Mouse (Mus musculus) thymus, adult 2 months (tissue): Measurements from ENCODE around the gene Fam166a. TPM values are rescaled to one million over a fixed set of nuclear protein-coding genes. Genes with fewer than 3 reads are reported as not detected.
A peak's percentile ranks its signal among the peaks of the same experiment; 100 is the strongest.

Experiments used
- DNase-seq: peaks from one replicate; pipeline ENCODE4 v3.0.0; 2021
- H3K27ac ChIP-seq: fragments of 200-500 bp; 2 replicates; pipeline ENCODE4 v1.5.1; 2012; ENCODE audit warnings: low read length, control low read depth; ENCODE audit not compliant: control insufficient read depth, insufficient read depth
- H3K27me3 ChIP-seq: fragments of 200-500 bp; 2 replicates; pipeline ENCODE4 v1.6.1; 2012; ENCODE audit warnings: mild to moderate bottlenecking, low read length, moderate library complexity, mixed read lengths; ENCODE audit not compliant: control insufficient read depth, insufficient read depth
- H3K36me3 ChIP-seq: fragments of 200-500 bp; 2 replicates; pipeline ENCODE4 v1.6.1; 2012; ENCODE audit warnings: mild to moderate bottlenecking, low read length, moderate library complexity; ENCODE audit not compliant: control insufficient read depth, insufficient read depth
- H3K4me1 ChIP-seq: fragments of 200-500 bp; replicated peaks from 2 replicates; pipeline ENCODE4 v1.6.1; 2012; ENCODE audit warnings: low read length; ENCODE audit not compliant: control insufficient read depth, insufficient read depth
- H3K4me3 ChIP-seq: fragments of 200-500 bp; 2 replicates; pipeline ENCODE4 v1.5.1; 2012; ENCODE audit warnings: mild to moderate bottlenecking, low read length, control low read depth, moderate library complexity; ENCODE audit not compliant: control insufficient read depth, insufficient read depth
- CTCF ChIP-seq: fragments of 200-500 bp; IDR thresholded peaks from 2 replicates; pipeline ENCODE4 v1.5.1; 2012; ENCODE audit warnings: mild to moderate bottlenecking, control low read depth, low read length, moderate library complexity, borderline replicate concordance; ENCODE audit not compliant: control insufficient read depth, poor library complexity, insufficient read depth; ENCODE audit errors: extremely low read depth
- POLR2A ChIP-seq: fragments of 200-500 bp; IDR thresholded peaks from 2 replicates; pipeline ENCODE4 v1.6.1; 2012; ENCODE audit warnings: mild to moderate bottlenecking, low read length, control low read depth, moderate library complexity; ENCODE audit not compliant: control insufficient read depth, poor library complexity, insufficient read depth; ENCODE audit errors: extremely low read depth
- WGBS: fragments of 180-500 bp; shearing (Covaris S2); methylation state at CpG from one replicate; pipeline ENCODE4 v1.1.7; 2018; 5-methylcytosine and 5-hydroxymethylcytosine counted together
- polyA plus RNA-seq: library from polyadenylated mRNA; depleted of rRNA; stranded (reverse); fragments of >200 nt; gene quantifications from 2 replicates; pipeline ENCODE4 v1.2.3, GENCODE M21; 2012

Gene Fam166a
- polyA plus RNA-seq, 1 experiment: 0.12 TPM

DNA sequence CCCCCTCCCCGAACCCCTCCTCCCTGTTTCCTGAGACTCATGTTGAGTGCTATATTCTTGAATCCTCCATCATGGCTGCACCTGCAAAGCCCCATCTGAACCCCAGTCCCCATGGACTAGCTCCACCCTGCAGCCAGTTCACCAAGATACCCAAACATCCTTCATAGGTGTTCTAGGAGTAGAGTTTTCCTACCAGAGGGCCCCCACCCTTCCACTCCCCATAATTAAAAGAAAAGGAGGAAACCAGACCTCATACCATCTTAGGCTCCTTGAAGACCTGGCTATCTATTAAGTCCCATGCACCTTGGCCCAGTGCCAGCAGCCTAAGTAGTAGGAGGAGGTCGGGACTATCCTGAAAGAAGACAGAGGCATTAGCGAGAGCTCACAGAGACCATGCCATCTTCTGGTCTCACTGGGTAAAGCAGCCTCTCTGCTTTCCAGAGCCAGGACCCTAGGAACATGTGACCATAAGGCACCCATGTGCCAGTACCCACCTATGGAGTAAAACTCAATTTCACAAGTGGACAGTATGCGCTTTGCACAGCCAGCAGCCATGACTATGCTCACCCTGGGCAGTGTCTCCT lies 14.8 kb upstream of the Fam166a start:
- no peak overlapping the region for H3K4me3 ChIP-seq
- no peak overlapping the region for H3K27ac ChIP-seq
- no peaks in the 10 kb centered on the region for H3K27me3 ChIP-seq
- H3K36me3 ChIP-seq: peaks cover 33% of the 10 kb centered on the region
- WGBS: 79% methylated on average over 4 of the region's 4 CpGs
- TF ChIP-seq CTCF: no peak
- TF ChIP-seq POLR2A: no peak
- H3K4me1 ChIP-seq: no peaks in the 10 kb centered on the region
- no peak for DNase-seq

- 81% methylated on average over 1 of the region's 1 CpGs for WGBS
- TF ChIP-seq POLR2A: no peak
- no peak for TF ChIP-seq CTCF
- DNase-seq: no peak
- H3K4me3 ChIP-seq: no peak overlapping the region
- H3K27ac ChIP-seq: no peak overlapping the region
- peaks cover 16% of the 10 kb centered on the region for H3K36me3 ChIP-seq
- H3K27me3 ChIP-seq: no peaks in the 10 kb centered on the region
- H3K4me1 ChIP-seq: peaks cover 11% of the 10 kb centered on the region
These were observed 11.0 kb upstream of the Fam166a start for GRCm38 (mm10) chr2:25207593-25207992.

DNA sequence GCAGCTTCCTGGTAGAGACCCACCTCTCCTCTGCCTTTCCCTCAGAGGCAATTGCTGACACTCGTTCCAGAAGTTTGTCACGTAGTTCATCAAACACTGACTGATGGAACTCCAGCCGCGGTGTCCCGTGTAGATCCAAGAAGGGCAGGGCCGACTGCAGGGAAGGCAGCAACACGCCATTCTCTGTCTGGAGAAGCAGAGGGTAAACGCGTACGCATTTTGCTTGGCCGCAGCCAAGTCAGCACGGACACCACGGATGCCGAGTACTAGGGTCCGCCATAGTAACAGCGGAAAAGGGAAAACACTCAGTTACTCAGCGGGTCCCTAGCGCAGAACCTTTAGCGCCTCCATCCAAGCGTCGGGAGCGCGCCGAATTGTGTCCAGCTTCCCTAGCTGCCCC lies 7.9 kb upstream of the Fam166a start:
- TF ChIP-seq CTCF: no peak
- no peak for TF ChIP-seq POLR2A
- DNase-seq: no peak
- under 1% methylated on average over 24 of the region's 24 CpGs for WGBS
- Histone ChIP-seq H3K36me3 (peaks cover 3% of the 10 kb centered on the region), H3K27me3 (no peaks in the 10 kb centered on the region), H3K4me3 (peak overlapping the region; percentile 89), H3K4me1 (peaks cover 11% of the 10 kb centered on the region), H3K27ac (no peak overlapping the region)

- no peaks in the 10 kb centered on the region; the same call in 1 of the 2 replicates for H3K36me3 ChIP-seq
- no peak for TF ChIP-seq CTCF
- peak; percentile 66; the same call in 1 of the 2 replicates for TF ChIP-seq POLR2A
- H3K27ac ChIP-seq: no peak within 1 kb of the TSS
- H3K27me3 ChIP-seq: no peaks in the 10 kb centered on the region
- under 1% methylated on average over 44 of the region's 44 CpGs for WGBS
- H3K4me1 ChIP-seq: peaks cover 11% of the 10 kb centered on the region
- DNase-seq: peak; percentile 90
- peak within 1 kb of the TSS; percentile 89 for H3K4me3 ChIP-seq
These were observed 7.3 kb upstream of the Fam166a start, which contains the start of gene Nelfb for GRCm38 (mm10) chr2:25211121-25211670. TSS of gene Nelfb (minus strand) at chr2:25211489.

GRCm38 (mm10) chr2:25213266-25213865 lies 5.2 kb upstream of the Fam166a start:
- Histone ChIP-seq H3K36me3 (no peaks in the 10 kb centered on the region), H3K27ac (no peak overlapping the region), H3K4me3 (no peak overlapping the region), H3K4me1 (peaks cover 11% of the 10 kb centered on the region), H3K27me3 (no peaks in the 10 kb centered on the region)
- no peak for TF ChIP-seq CTCF
- no peak for TF ChIP-seq POLR2A
- 89% methylated on average over 23 of the region's 23 CpGs for WGBS
- no peak for DNase-seq

DNA sequence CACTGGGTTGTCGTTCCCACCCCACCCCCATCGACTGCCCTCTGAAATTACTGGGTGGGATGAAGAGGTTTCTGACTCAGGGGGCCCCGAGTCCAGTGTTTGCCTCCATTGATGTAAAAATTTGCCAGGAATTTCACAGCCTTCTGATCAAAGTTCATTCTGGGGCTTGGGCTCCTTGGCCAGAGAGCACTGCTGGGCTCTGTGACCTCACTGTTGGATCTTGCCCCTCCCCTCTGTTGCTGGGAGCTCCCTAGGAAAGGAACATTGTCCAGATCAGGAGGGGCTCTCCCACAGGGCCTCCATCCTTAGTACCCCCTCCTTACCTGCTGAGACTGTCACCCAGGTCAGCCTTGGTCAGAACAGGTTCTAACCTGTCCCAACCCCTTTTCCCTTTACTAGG lies 4.1 kb upstream of the Fam166a start, which contains the start of gene Stpg3:
Gene Stpg3, minus strand, starts transcription at position 194 of the 400 bp plus-strand sequence.
- WGBS: 87% methylated on average over 3 of the region's 3 CpGs
- Histone ChIP-seq H3K27ac (no peak within 1 kb of the TSS), H3K36me3 (no peaks in the 10 kb centered on the region), H3K4me1 (peaks cover 11% of the 10 kb centered on the region), H3K27me3 (no peaks in the 10 kb centered on the region), H3K4me3 (no peak within 1 kb of the TSS)
- no peak for TF ChIP-seq CTCF
- TF ChIP-seq POLR2A: no peak
- no peak for DNase-seq

GRCm38 (mm10) chr2:25217666-25218065 lies 879 bp upstream of the Fam166a start:
- TF ChIP-seq CTCF (no peak), POLR2A (no peak)
- WGBS: 82% methylated on average over 2 of the region's 2 CpGs

More at GRCm38 (mm10) chr2:25217666-25218065, 879 bp upstream of the Fam166a start:
- H3K4me1 ChIP-seq: no peaks in the 10 kb centered on the region
- DNase-seq: no peak
- H3K36me3 ChIP-seq: 0 out of 2 replicates have a peak, but pooled peaks cover 3% of the 10 kb centered on the region
- H3K27me3 ChIP-seq: no peaks in the 10 kb centered on the region
- no peak overlapping the region for H3K27ac ChIP-seq
- no peak overlapping the region for H3K4me3 ChIP-seq
